Mouse (Mus musculus): ENCODE data around the gene Usp49.

DNA sequence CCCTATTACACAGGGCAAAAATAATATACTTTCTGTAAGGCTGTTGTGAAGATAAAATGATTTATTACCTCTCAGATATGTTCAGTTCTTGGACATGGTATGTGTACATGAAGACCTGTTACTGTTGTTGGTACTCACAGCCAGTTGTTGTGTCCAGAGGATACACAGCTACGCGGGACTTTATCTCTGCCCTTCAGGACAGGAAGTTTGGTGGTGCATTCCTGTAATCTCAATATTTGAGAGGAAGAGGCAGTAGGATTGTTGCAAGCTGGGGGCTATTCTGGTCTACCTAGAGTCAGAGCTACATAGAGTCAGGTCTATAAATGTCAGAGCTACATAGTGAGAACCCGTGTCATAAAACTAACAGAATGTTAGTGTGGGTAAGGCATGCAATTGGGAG lies 39.4 kb upstream of the Usp49 start:
- TF ChIP-seq POLR2A (IDR thresholded peaks at IDR 0.05; ENCODE audit: insufficient read length, low read depth) (no peak), USF1 (IDR thresholded peaks at IDR 0.05; ENCODE audit: low read depth) (no peak), TCF12 (IDR thresholded peaks at IDR 0.05; ENCODE audit: insufficient read depth, poor library complexity, severe bottlenecking) (no peak), CEBPB (IDR thresholded peaks at IDR 0.05; ENCODE audit: insufficient read depth, poor library complexity, severe bottlenecking) (no peak), MAX (IDR thresholded peaks at IDR 0.05; ENCODE audit: low read depth) (no peak), E2F4 (IDR thresholded peaks at IDR 0.05; ENCODE audit: insufficient read depth) (no peak)

Data from myocyte (in vitro differentiated cells).